Mouse (Mus musculus) olfactory bulb, adult 2 months (tissue): ENCODE measurements around the gene Myom1.

Experiments used
- CTCF ChIP-seq: fragments of 200-500 bp; IDR thresholded peaks from 2 replicates; pipeline ENCODE4 v1.5.1; 2012; ENCODE audit warnings: low read depth, mild to moderate bottlenecking, low read length, moderate library complexity; ENCODE audit not compliant: insufficient read depth
- POLR2A ChIP-seq: fragments of 200-500 bp; IDR thresholded peaks from 2 replicates; pipeline ENCODE4 v1.6.1; 2012; ENCODE audit warnings: mild to moderate bottlenecking, low read depth, low read length, moderate library complexity; ENCODE audit not compliant: insufficient read depth

- TF ChIP-seq POLR2A (no peak), CTCF (no peak)
Observed at GRCm38 (mm10) chr17:71136384-71137333, 134.2 kb downstream of the Myom1 start.
